Mouse (Mus musculus) limb, embryonic 15.5 days (tissue): ENCODE measurements around the gene Fas. TPM values are rescaled to one million over a fixed set of nuclear protein-coding genes. Genes with fewer than 3 reads are reported as not detected.

Source experiments
- ATAC-seq: fragments of 200-750 bp; cut with Nextera tagmentation; 2 replicates; pipeline ENCODE4 v1.8.0; 2017; ENCODE audit warnings: low read depth, moderate TSS enrichment; ENCODE audit not compliant: insufficient number of reproducible peaks, low FRiP score, low TSS enrichment
- H3K27ac ChIP-seq: fragments of 300-500 bp; sonication (generic); 2 replicates; pipeline ENCODE4 v1.5.1; 2015; ENCODE audit warnings: moderate library complexity, mild to moderate bottlenecking, inconsistent platforms
- H3K27me3 ChIP-seq: fragments of 300-500 bp; sonication (generic); 2 replicates; pipeline ENCODE4 v1.6.1; 2015; ENCODE audit warnings: inconsistent platforms
- H3K36me3 ChIP-seq: fragments of 300-500 bp; sonication (generic); 2 replicates; pipeline ENCODE4 v1.6.1; 2015; ENCODE audit warnings: inconsistent platforms
- H3K4me1 ChIP-seq: fragments of 300-500 bp; sonication (generic); 2 replicates; pipeline ENCODE4 v1.6.1; 2015; ENCODE audit warnings: inconsistent platforms
- H3K4me2 ChIP-seq: fragments of 300-500 bp; sonication (generic); 2 replicates; pipeline ENCODE4 v1.6.1; 2015; ENCODE audit warnings: mild to moderate bottlenecking, inconsistent platforms
- H3K4me3 ChIP-seq: fragments of 300-500 bp; sonication (generic); 2 replicates; pipeline ENCODE4 v1.5.1; 2015; ENCODE audit warnings: mild to moderate bottlenecking, inconsistent platforms
- H3K9ac ChIP-seq: fragments of 300-500 bp; sonication (generic); 2 replicates; pipeline ENCODE4 v1.6.1; 2015; ENCODE audit warnings: inconsistent platforms
- H3K9me3 ChIP-seq: fragments of 300-500 bp; sonication (generic); 2 replicates; pipeline ENCODE4 v1.6.1; 2016; ENCODE audit warnings: inconsistent platforms
- WGBS: fragments of 180-500 bp; shearing (Covaris S2); methylation state at CpG from one replicate; pipeline ENCODE4 v1.1.7; 2015; 5-methylcytosine and 5-hydroxymethylcytosine counted together
- polyA plus RNA-seq: library from polyadenylated mRNA; unstranded; fragments of >200 nt; fragmentation: Nextera tagmentation; extraction: Ambion mirVana; gene quantifications from 2 replicates; pipeline ENCODE4 v1.2.1, GENCODE M21; 2015

Fas gene
- polyA plus RNA-seq, 1 experiment from 2014 or later = 7.0 TPM

DNA sequence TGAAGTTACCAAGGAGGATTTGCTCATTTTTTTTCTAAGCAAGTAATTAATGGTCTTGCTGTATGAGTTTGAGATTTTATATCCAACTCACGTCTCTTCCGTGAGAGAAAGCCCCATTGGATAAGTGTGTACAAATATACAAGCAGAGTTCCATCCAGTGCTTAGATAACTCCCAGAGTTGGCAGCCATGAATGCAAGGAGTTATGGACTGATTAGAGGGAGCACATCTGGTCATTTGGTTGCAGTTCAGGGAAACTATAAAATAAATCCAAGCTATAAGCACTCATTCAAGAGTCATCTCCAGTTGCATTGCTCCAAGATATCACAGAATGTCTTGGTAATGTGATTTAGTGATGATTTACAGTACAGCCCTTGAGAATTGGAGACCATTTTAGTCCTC, 33.5 kb upstream of the Fas start:
- WGBS = 79% methylated on average over 2 of the region's 2 CpGs
- Histone ChIP-seq H3K4me3 (no peak overlapping the region), H3K9me3 (no peaks in the 10 kb centered on the region), H3K27me3 (no peaks in the 10 kb centered on the region), H3K36me3 (no peaks in the 10 kb centered on the region), H3K9ac (no peak overlapping the region), H3K4me2 (no peak overlapping the region), H3K27ac (no peak overlapping the region), H3K4me1 (peaks cover 13% of the 10 kb centered on the region; the same call in 1 of the 2 replicates)
- ATAC-seq = no peak

DNA sequence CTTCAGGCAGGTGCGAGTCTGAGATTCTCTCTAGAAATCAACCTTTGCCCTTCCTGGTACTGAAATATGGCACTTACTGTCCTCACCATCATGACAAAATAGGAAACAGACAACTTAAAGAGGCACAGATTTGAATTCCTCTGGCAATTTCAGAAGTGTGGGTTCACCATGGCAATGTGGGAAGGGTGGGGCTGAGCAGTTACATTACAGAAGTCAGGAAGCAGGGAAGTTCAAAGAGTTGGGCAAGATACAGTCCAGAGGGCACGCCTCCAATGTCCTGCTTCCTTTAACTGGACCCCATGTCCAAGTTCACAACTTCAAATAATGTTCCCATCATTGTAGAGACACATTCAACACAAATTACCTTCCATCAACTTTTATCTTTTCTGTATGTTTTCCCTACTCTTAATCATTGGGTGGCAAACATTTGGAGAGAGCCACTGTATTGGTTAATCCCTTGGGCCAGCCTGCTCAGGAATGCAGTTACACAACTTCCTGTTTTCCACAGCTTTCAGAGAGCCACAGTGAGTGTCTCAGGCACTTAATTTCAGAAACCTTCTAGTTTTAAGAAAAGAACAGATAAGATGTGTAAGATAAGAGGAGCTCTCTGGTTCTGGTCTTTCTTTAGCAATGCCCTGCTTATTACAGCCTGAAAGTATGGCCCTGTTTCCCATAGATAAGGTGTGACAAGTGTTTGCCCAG, 28.0 kb upstream of the Fas start:
- H3K9me3 ChIP-seq = no peaks in the 10 kb centered on the region

DNA sequence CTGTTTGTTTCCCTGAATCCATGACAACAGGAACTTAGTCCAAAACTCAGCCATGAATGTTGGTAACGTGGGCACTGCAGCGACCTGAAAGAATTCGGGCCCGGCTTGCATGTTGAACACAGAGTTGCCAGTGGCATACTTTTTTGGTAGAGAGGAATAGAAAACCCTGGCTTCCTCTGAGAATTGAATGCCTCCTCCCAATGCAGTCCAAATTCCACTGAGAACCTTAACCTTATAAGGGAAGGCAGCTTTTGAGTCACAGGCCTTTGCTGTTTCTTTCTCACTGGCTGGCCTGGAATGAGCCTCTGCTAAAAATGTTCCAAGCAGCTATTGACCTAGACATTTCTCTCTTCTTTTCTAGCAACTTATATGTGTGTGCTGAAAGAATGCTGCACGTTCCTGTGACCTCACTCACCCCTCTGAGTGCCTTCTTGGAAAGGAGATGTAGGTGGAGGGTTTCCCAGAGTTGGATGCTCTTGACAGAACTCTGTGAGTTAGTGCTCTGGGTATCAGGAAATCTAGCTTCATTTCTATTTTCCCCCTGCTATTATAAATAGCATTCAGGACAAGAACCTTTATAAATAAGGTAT, 24.8 kb upstream of the Fas start:
- no peak for ATAC-seq
- Histone ChIP-seq H3K27ac (no peak overlapping the region), H3K4me2 (no peak overlapping the region), H3K36me3 (no peaks in the 10 kb centered on the region), H3K4me3 (no peak overlapping the region), H3K9me3 (no peaks in the 10 kb centered on the region), H3K9ac (no peak overlapping the region), H3K4me1 (no peaks in the 10 kb centered on the region), H3K27me3 (no peaks in the 10 kb centered on the region)
- WGBS = 66% methylated on average over 5 of the region's 5 CpGs

More for the DNA sequence above, 28.0 kb upstream of the Fas start:
- WGBS = 82% methylated on average over 2 of the region's 2 CpGs
- Histone ChIP-seq H3K9ac (no peak overlapping the region), H3K4me2 (no peak overlapping the region), H3K27me3 (no peaks in the 10 kb centered on the region), H3K27ac (no peak overlapping the region), H3K4me1 (no peaks in the 10 kb centered on the region), H3K36me3 (no peaks in the 10 kb centered on the region), H3K4me3 (no peak overlapping the region)
- ATAC-seq = no peak

DNA sequence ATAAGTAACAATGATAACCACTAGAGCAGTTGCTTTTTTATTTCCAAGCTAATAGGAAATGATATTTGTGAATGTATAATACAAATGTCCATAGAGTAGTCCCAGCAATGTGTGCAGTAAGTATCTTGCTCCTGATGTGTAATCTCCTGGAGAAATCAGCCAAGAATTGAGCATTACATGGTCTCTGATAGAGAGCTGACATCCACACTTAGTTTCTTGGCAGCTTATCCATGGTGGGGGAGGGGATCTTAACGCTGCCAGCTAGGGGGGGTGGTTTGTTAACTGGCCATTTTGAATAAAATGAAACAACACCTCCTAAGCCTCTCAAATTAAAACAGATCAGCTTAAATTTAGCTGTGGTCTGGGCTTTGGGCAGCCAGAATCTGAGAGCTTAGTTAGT, 21.5 kb upstream of the Fas start:
- Histone ChIP-seq H3K4me1 (no peaks in the 10 kb centered on the region), H3K9ac (no peak overlapping the region), H3K4me3 (no peak overlapping the region), H3K4me2 (no peak overlapping the region), H3K36me3 (no peaks in the 10 kb centered on the region), H3K27ac (no peak overlapping the region), H3K27me3 (no peaks in the 10 kb centered on the region), H3K9me3 (no peaks in the 10 kb centered on the region)
- whole genome bisulfite sequencing = 55% methylated on average over 1 of the region's 1 CpGs
- no peak for ATAC-seq

DNA sequence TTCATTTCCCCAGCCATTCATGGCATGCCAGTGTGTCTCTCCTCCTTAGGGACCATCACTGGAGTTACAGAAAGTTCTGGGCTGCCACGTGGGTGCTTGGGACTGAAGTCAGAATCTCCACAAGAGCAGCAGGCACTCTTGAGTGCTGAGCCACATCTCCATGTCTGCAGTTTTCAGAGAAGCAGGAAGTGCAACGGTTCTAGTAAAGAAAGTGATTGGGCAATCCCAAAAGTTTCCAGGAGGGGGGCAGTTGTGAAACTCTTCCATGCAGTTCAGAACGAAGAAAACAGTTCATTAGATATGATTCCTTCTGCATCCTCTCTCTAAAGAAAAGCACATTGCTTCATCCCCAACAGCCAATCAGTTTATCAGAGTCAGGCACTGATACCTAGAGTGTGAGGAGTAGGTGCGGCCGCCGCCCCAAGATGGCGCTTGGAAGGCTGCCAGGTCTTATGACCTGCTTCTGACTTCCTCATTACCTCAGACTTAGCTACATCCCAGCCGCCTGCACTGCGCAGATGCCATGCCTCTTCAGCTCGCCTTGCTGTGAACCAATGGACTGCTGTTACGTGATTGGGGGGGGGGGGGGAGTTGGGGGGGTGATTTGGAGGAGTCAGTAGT, 20.2 kb upstream of the Fas start:
- ATAC-seq = no peak
- H3K36me3 ChIP-seq = no peaks in the 10 kb centered on the region
- no peak overlapping the region for H3K27ac ChIP-seq
- no peaks in the 10 kb centered on the region for H3K9me3 ChIP-seq
- no peaks in the 10 kb centered on the region for H3K27me3 ChIP-seq
- WGBS = 83% methylated on average over 11 of the region's 11 CpGs
- no peak overlapping the region for H3K9ac ChIP-seq
- H3K4me1 ChIP-seq = no peaks in the 10 kb centered on the region
- H3K4me2 ChIP-seq = no peak overlapping the region
- H3K4me3 ChIP-seq = no peak overlapping the region

DNA sequence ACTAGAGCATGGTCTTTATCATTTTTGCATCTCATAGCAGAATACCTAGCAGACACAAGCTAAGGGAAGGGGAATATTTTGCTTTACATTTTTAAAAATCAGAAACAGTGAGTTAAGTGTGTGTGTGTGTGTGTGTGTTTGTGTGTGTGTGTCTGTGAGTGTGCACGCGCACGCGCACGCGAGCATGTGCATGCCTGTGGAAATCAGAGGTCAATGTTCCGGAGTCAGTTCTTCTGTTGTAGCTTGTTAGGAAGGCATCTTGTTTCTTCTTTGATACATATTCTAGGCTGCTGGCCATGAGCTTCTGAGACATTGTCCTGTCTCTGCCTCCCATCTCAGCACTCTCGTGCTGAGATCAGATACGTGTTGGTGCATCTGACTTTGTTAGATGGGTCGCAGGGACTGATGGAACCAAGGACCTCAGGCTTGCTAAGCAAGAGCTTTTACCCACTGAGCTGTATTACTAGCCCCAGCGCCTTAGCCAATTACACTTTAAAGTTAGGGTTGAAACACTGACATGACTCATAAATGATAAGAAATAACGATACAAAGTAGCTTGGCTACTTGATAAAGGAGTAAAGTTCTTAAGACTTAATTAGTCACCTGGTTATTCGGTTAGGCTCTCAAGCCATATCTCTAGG, 19.5 kb upstream of the Fas start:
- H3K4me1 ChIP-seq = no peaks in the 10 kb centered on the region
- no peak for ATAC-seq
- no peaks in the 10 kb centered on the region for H3K27me3 ChIP-seq
- no peak overlapping the region for H3K4me3 ChIP-seq
- no peak overlapping the region for H3K9ac ChIP-seq
- H3K36me3 ChIP-seq = no peaks in the 10 kb centered on the region
- H3K4me2 ChIP-seq = no peak overlapping the region
- H3K9me3 ChIP-seq = no peaks in the 10 kb centered on the region
- H3K27ac ChIP-seq = no peak overlapping the region
- 92% methylated on average over 13 of the region's 13 CpGs for WGBS

DNA sequence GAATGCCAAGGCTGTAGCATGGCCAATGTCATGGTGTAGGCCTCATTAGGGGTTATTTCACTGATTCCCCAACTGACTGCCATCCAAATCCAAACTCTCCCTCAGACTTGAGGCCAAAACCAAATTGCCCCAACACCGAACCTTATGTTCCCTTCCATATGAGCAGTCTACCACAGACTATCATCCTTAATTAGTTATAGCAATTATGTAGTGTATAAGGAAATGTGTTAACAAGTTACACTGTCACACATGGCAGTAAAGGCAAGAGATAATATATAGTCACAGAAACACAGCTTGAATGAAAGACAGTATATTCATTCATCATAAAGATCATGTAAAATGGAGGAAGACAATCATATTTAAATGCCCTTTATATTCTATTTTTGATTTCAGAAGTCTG, 17.4 kb upstream of the Fas start:
- no peak for ATAC-seq
- Histone ChIP-seq H3K27me3 (no peaks in the 10 kb centered on the region), H3K27ac (no peak overlapping the region), H3K4me1 (no peaks in the 10 kb centered on the region; the same call in 1 of the 2 replicates), H3K9ac (no peak overlapping the region), H3K36me3 (no peaks in the 10 kb centered on the region), H3K4me3 (no peak overlapping the region), H3K4me2 (no peak overlapping the region), H3K9me3 (no peaks in the 10 kb centered on the region)
- WGBS = 93% methylated on average over 1 of the region's 1 CpGs

DNA sequence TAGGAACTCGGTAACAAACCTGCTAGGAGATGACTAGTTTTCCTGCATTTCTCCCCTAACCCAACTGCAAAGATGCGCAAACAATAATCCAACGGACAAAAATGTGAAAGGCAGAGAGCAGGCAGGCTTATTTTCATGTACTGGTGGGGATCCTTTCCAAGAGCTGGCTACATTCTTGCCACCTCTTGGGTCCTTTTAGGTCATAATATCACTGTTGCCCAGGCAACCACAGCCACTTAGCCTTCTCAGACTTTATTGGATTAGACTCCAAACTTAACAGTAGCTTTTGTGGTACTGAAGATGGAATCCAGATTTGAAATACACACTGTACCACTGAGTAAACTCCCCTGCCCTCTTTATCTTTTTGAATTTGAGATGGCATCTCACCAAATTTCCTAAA, 12.4 kb upstream of the Fas start:
- H3K9me3 ChIP-seq = no peaks in the 10 kb centered on the region
- no peaks in the 10 kb centered on the region for H3K27me3 ChIP-seq
- no peak overlapping the region for H3K4me3 ChIP-seq
- H3K9ac ChIP-seq = no peak overlapping the region
- WGBS = 65% methylated on average over 3 of the region's 3 CpGs
- H3K4me2 ChIP-seq = no peak overlapping the region
- H3K27ac ChIP-seq = no peak overlapping the region
- no peaks in the 10 kb centered on the region for H3K36me3 ChIP-seq
- ATAC-seq = no peak
- no peaks in the 10 kb centered on the region; the same call in 1 of the 2 replicates for H3K4me1 ChIP-seq

DNA sequence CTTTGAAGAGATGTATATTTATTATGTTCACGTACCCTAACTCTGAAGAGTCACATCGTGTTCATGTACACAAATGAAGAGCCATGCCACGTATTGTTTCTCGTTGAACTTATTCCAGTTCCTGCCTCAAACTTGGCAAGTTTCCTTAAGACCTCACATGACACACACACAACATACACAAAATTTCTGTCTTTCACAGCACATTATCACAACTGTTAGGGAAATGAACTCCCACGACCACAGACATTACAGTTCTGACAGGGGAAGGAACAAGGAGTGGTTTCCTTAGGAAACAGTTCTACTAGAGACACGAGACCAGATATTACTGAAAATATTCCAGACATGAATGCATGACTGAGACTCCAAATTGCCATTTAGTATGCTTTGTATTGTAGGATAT, 6.9 kb upstream of the Fas start:
- ATAC-seq = no peak
- no peaks in the 10 kb centered on the region for H3K9me3 ChIP-seq
- 73% methylated on average over 6 of the region's 6 CpGs for WGBS
- H3K36me3 ChIP-seq = no peaks in the 10 kb centered on the region
- H3K4me2 ChIP-seq = no peak overlapping the region
- H3K4me3 ChIP-seq = no peak overlapping the region
- no peaks in the 10 kb centered on the region for H3K27me3 ChIP-seq
- no peak overlapping the region for H3K9ac ChIP-seq
- H3K27ac ChIP-seq = no peak overlapping the region
- H3K4me1 ChIP-seq = peaks cover 2% of the 10 kb centered on the region; the same call in 1 of the 2 replicates

DNA sequence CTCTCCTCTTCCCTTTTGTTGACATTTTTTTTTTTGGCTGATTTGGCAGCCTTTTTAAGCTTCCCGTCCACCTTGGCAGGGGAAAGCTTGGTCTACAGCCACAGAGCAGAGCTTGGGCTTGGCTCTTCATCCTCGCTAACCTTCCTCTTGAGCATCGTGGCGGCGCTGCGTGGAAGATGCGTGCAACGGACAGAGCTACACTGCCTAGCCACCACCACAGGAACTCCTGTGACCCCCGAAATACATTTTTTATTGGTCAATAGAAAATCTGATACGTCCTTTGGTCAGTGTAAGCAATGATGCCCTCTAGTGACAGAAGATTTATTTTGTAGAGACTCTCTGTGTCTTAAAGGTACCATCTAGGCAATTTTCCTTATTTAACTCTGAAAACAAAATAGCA, 6.1 kb upstream of the Fas start:
- Histone ChIP-seq H3K4me1 (peaks cover 2% of the 10 kb centered on the region; the same call in 1 of the 2 replicates), H3K4me2 (no peak overlapping the region), H3K9ac (no peak overlapping the region), H3K9me3 (no peaks in the 10 kb centered on the region), H3K36me3 (no peaks in the 10 kb centered on the region), H3K27ac (no peak overlapping the region), H3K4me3 (no peak overlapping the region), H3K27me3 (no peaks in the 10 kb centered on the region)
- no peak for ATAC-seq
- WGBS = 54% methylated on average over 10 of the region's 10 CpGs

DNA sequence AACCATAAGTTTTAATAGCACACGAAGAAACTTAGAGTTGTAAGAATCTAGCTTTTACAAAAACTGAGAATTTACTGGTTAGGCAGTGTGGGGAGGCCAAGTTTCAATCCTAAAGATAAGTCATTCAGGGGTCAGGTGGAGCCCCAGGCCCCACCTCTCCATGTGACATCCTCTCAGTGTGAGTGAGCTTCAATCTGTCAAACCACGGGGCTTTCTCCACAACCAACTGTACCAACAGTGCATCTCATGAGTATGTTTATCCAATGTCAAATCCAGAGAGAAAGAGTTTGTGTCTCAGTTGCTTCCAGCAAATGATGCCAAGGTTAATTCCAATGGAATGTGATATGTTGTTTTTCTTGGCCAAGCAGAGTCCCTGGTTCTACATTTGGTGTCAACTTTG, 5.6 kb upstream of the Fas start:
- no peak for ATAC-seq
- H3K9ac ChIP-seq = no peak overlapping the region
- no peak overlapping the region for H3K27ac ChIP-seq
- no peaks in the 10 kb centered on the region for H3K9me3 ChIP-seq
- H3K4me1 ChIP-seq = peaks cover 2% of the 10 kb centered on the region; the same call in 1 of the 2 replicates
- no peak overlapping the region for H3K4me2 ChIP-seq
- no peaks in the 10 kb centered on the region for H3K27me3 ChIP-seq
- 56% methylated on average over 2 of the region's 2 CpGs for WGBS
- no peaks in the 10 kb centered on the region for H3K36me3 ChIP-seq
- H3K4me3 ChIP-seq = no peak overlapping the region

DNA sequence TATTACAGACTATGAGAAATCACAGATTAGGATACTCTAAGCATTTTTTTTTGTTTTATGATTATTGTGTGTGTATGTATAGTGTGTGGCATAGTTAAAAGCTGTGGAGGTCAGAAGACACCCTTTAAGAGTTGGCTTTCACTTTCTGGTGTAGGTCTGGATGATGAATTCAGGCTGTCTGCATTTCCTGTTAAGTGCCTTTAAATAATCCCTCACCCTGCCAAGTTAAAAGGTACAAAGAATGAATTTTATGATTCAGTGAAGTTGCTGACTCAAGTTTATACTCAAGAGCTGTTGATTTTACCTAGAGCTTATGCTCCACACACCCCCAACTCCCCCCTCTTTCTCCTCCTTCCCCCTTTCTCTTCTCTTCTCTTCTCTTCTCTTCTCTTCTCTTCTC, 3.2 kb upstream of the Fas start:
- no peak overlapping the region for H3K27ac ChIP-seq
- H3K4me3 ChIP-seq = no peak overlapping the region
- H3K27me3 ChIP-seq = no peaks in the 10 kb centered on the region
- H3K36me3 ChIP-seq = no peaks in the 10 kb centered on the region
- H3K9me3 ChIP-seq = no peaks in the 10 kb centered on the region
- H3K4me2 ChIP-seq = no peak overlapping the region
- no peak overlapping the region for H3K9ac ChIP-seq
- no peak for ATAC-seq
- H3K4me1 ChIP-seq = peaks cover 16% of the 10 kb centered on the region
